Mouse (Mus musculus) frontal cortex, postnatal 14 days (tissue): ENCODE data around the gene Smim26.

Source experiments
- DNase-seq, 2 experiments: peaks; one replicate each; pipeline ENCODE4 v3.0.0; 2022; ENCODE audit warnings: low spot score in 2 of 2

Gene Smim26

DNA sequence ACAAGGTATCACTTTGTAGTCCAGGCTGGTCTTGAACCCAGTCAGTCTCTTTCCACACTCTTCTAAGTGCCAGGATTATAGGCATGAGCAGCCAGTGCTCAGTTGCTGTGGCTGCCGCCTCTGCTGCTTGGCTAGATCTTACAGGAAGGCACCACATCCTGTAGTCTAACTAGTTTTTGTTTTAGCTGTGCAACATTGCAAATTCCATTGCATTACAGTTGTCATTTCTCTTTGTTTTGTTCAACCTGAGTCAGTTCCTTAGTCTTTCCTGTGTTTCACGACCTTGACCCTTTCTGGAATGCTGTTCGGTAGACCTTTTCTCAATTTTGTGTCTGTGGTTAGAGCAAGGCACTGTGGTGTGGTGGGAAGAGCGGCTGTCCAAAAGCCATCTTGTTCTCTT is 43.4 kb downstream of the Smim26 start:
- no peak for DNase-seq

DNA sequence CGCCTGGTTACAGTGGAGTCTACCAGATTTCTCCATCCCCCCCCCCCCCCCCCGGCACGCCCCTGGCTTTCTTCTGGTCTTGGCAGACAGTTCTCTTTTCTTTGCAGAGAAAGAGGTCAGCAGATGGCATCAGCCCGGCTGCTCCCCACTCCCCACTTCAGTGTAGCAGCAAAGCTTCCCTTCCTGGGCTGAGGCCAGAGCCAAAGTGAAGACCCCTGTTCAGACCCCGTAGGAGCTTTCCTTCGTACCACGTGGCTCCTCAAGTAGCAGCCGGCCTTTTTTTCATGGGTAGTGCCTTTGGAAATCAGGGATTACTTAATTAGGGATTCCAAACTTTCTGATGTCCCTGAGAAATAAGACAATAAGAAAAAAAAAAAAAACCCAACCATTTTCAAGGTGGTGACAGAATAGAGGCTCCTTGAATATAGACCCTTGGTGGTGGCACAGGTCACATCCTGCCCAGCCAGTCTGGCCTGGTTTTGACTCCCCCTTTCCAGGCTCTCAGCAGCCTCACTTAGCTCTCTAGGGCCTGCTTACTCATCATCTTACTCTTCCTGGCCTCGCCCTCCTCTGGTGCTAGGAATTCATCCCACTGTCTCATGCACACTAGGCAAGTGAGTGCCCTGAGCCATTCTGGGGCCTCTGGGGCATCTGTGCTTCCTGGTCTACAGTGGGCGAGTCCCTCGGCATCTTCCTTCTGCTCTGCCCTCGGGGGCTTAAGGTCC is 44.0 kb downstream of the Smim26 start:
- DNase-seq: no peak

DNA sequence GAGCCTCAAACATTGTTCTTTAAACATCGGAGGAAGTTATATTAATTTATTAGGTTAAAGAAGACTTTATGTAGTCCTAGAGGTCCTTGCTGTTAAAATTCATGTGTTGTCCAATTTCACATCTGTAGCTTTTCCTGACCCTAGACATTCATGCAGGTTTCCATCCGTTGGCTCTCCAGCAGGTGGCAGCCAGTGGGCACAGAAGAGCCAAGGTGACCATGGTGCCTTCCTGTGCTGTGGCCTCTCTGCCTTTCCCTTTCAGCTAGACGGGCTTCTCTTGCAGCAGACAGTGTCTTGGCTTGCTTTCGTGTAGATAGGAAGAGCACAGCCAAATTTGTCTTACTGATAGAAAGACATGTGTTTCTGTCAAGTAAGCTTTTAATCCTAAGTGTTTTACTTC is 44.9 kb downstream of the Smim26 start:
- DNase-seq: no peak

DNA sequence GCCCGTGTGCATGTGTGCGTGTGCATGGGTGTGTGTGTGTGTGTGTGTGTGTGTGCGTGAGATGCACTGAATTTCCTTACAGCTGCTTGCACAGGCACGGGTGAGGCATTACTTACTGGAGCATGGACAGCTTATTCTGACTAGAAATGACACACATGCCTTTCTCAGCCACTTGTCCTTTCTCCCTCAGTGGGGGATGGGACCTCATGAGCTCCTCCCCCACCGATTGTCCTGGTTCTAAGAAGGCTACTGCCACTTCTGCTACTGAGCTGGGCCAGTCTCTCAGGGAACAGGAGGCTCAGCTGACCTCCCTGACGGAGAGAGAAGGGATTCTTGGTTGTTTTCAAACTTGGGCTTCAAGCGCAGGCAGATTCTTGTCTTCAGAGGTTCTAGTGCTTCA is 46.2 kb downstream of the Smim26 start:
- no peak for DNase-seq

DNA sequence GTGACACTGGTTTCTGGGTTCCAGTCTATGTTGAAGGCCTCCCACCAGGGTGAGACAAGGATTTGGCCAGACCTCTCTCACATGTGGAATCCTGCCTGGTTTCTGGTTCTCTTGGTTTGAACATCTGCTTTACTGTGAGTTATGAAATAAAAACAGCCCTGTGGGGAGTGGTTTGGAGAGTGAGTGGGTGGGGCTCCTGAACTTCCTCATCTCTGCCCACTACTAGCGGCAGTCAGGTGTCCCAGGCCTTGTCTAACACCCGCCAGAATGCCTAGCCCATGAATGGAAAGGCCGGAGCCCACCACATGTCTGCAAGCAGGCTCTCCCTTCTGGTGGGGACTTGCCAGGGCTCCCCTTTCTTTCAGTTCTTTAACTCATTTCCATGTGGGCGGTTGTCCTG is 48.1 kb downstream of the Smim26 start:
- DNase-seq: no peak
